Comparison of ENCODE assay signal across 9 mouse cellular contexts in the genomic region with DNA sequence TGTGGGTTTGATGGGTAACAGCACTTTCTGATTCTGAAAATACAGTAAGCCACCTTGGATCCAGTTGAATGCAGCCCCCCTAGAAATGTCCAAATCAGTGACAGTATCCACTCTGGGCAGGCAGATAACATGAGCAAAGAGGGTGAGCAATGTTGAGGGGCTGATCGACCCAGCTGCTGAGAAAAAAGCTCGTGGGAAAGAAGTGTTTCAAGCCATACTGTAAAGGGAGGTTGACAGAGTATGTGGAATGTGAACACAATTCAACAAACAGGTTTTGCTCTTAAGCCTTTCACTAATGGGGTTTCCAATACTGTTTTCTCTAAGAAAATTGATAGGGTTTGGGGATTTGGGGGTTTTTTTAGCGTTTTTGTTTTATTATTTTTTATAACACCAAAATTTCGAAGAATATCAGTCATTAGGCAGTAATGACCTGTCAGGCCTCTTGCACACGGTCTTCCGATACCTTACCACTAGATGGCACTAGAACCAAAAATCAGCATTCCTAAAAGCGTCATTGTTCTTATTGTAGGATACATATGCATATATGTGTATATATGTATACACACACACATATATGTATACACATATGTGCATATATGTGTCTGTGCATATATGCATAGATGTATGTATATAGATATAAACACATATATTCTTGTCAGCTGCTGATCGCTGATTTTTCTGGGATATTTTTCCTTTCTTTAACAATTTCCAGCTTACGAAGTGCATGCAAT.
A peak's percentile ranks its signal among the peaks of the same experiment; 100 is the strongest.
DNase-seq lines count a peak whose midpoint lies in the region; ATAC-seq lines count a peak whose summit lies in the region.
"Had no signal": no experiment of that assay in that cellular context is flagged by ENCODE, and none has a peak within 500 bp of the region (broad histone marks: within the 10 kb centered on the region; RNA-seq: fewer than 3 reads in every experiment).

No protein-coding gene starts in this region.

- DNase-seq in lung, adult 18-20 months = no peak
- DNase-seq in embryo, embryonic 10.5 days (ENCODE audit: low spot score) = peak; percentile 85
- peak; percentile 73 for DNase-seq in hindlimb bud, embryonic 11.5 days (ENCODE audit: extremely low spot score, low read depth, low spot score)
- no peak for DNase-seq in spleen, postnatal 36 days (ENCODE audit: low spot score in 2 of 2)
- DNase-seq in adrenal gland, postnatal 14 days = no peak
- no peak for DNase-seq in adrenal gland, postnatal 25 days

- H3K36me3 ChIP-seq in lung, embryonic 16.5 days (ENCODE audit: control insufficient read depth, insufficient read depth, low read length) = no peaks in the 10 kb centered on the region
- no peaks in the 10 kb centered on the region for H3K36me3 ChIP-seq in midbrain, embryonic 15.5 days (replicated peaks)

- ATAC-seq in lung, embryonic 16.5 days (ENCODE audit: low read depth) = 0 out of 2 replicates have a peak, but pooled peaks have one; percentile 49
- peak; percentile 66 for ATAC-seq in midbrain, embryonic 15.5 days (replicated peaks)

- no peaks in the 10 kb centered on the region for H3K27me3 ChIP-seq in lung, embryonic 16.5 days (ENCODE audit: control insufficient read depth, insufficient read depth, low read depth, low read length)
- no peaks in the 10 kb centered on the region for H3K27me3 ChIP-seq in midbrain, embryonic 15.5 days (replicated peaks)

- no peak overlapping the region for H3K27ac ChIP-seq in lung, embryonic 16.5 days (ENCODE audit: low read length)
- H3K27ac ChIP-seq in midbrain, embryonic 15.5 days = no peak overlapping the region

- no peak overlapping the region for H3K4me2 ChIP-seq in lung, embryonic 16.5 days (ENCODE audit: low read depth, low read length)
- H3K4me2 ChIP-seq in midbrain, embryonic 15.5 days = no peak overlapping the region

- no peaks in the 10 kb centered on the region for H3K4me1 ChIP-seq in lung, embryonic 16.5 days (replicated peaks; ENCODE audit: control insufficient read depth, insufficient read depth, low read length)
- H3K4me1 ChIP-seq in midbrain, embryonic 15.5 days = peaks cover 8% of the 10 kb centered on the region

- WGBS in lung, embryonic 16.5 days = 21% methylated on average over 9 of the region's 9 CpGs
- WGBS in midbrain, embryonic 15.5 days = 25% methylated on average over 9 of the region's 9 CpGs

- H3K4me3 ChIP-seq in lung, embryonic 16.5 days (ENCODE audit: low read length) = no peak overlapping the region
- no peak overlapping the region for H3K4me3 ChIP-seq in midbrain, embryonic 15.5 days
- H3K4me3 ChIP-seq: myocyte had no signal

- H3K9ac ChIP-seq in lung, embryonic 16.5 days (ENCODE audit: low read length) = no peak overlapping the region
- no peak overlapping the region for H3K9ac ChIP-seq in midbrain, embryonic 15.5 days

- H3K9me3 ChIP-seq in lung, embryonic 16.5 days (ENCODE audit: control insufficient read depth, low read length) = no peaks in the 10 kb centered on the region
- no peaks in the 10 kb centered on the region for H3K9me3 ChIP-seq in midbrain, embryonic 15.5 days

Comparison
In these comparisons a context has a peak if more than half of its experiments do, and no peak if none do; other contexts are left out.
1. DNase-seq: peak in embryo, embryonic 10.5 days (single experiment) and hindlimb bud, embryonic 11.5 days (single experiment); none in lung, adult 18-20 months (0 of 2), spleen, postnatal 36 days (0 of 2), adrenal gland, postnatal 14 days (single experiment) and adrenal gland, postnatal 25 days (single experiment).